Comparison of ENCODE assay signal across 8 mouse cellular contexts in the genomic region with DNA sequence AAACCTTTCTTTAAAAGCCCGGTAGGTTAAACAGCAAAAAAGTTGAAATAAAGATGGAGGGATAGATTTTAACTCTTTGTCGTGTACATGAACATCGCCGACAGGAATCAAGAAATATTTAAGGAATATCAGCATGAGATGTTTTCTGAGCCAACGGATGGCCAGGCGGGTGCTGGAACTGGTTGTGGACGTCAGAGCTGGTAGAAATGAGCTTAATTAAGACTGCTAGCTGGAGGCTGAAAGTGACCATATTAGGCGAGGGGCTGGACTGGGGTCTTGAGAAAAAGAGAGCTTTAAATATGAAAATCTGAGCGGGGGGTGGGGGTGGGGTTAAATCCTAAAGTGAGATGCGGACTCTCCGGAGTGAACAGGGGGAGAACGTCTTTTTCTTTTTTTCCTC. TPM values are rescaled to one million over a fixed set of nuclear protein-coding genes. Genes with fewer than 3 reads are reported as not detected.
DNase-seq lines count a peak whose midpoint lies in the region; ATAC-seq and TF ChIP-seq lines count a peak whose summit lies in the region.

No protein-coding gene starts in this region.

- H3K4me3 ChIP-seq in thymus, adult 2 months (ENCODE audit: control insufficient read depth, insufficient read depth, low read length), result no peak overlapping the region
- peak overlapping the region; percentile 58 for H3K4me3 ChIP-seq in limb, embryonic 11.5 days (ENCODE audit: low read depth, low read length)

- DNase-seq in adrenal gland, postnatal 10 days, result peak; percentile 21
- DNase-seq in adrenal gland, adult 18-20 months (ENCODE audit: low spot score in 2 of 2), result no peak
- DNase-seq in thymus, adult 2 months, result no peak
- no peak for DNase-seq in thymus, postnatal 10 days (ENCODE audit: low spot score in 2 of 2)
- peak; percentile 42 for DNase-seq in limb, embryonic 11.5 days (ENCODE audit: low spot score)
- DNase-seq in naive thymus-derived CD4-positive, alpha-beta T cell, adult 2 months (ENCODE audit: low read depth), result peak; percentile 43
- no peak for DNase-seq in right cerebral cortex, adult 2 months (ENCODE audit: low spot score in 2 of 2)

- H3K9ac ChIP-seq in limb, embryonic 11.5 days (ENCODE audit: low read length), result peak overlapping the region; percentile 71

- no peak for TF ChIP-seq POLR2A in thymus, adult 2 months (IDR thresholded peaks at IDR 0.05; ENCODE audit: control insufficient read depth, extremely low read depth, insufficient read depth, low read length, poor library complexity)

- no peaks in the 10 kb centered on the region for H3K36me3 ChIP-seq in thymus, adult 2 months (ENCODE audit: control insufficient read depth, insufficient read depth, low read length)
- no peaks in the 10 kb centered on the region for H3K36me3 ChIP-seq in limb, embryonic 11.5 days (ENCODE audit: control insufficient read depth, insufficient read depth, low read length)

- no peaks in the 10 kb centered on the region for H3K27me3 ChIP-seq in thymus, adult 2 months (ENCODE audit: control insufficient read depth, insufficient read depth, low read length)
- no peaks in the 10 kb centered on the region for H3K27me3 ChIP-seq in limb, embryonic 11.5 days (ENCODE audit: control insufficient read depth, insufficient read depth, low read length)

- H3K9me3 ChIP-seq in limb, embryonic 11.5 days (ENCODE audit: control insufficient read depth, low read length), result no peaks in the 10 kb centered on the region

- ATAC-seq in limb, embryonic 11.5 days (ENCODE audit: insufficient number of reproducible peaks, low FRiP score, low TSS enrichment, low read depth), result no peak
- no peak for ATAC-seq in erythroid progenitor cell, adult 5-6 weeks (replicated peaks; ENCODE audit: low FRiP score, poor library complexity, severe bottlenecking)

- peaks cover 9% of the 10 kb centered on the region for H3K4me1 ChIP-seq in thymus, adult 2 months (replicated peaks; ENCODE audit: control insufficient read depth, insufficient read depth, low read length)
- H3K4me1 ChIP-seq in limb, embryonic 11.5 days (ENCODE audit: control insufficient read depth, insufficient read depth, low read length), result no peaks in the 10 kb centered on the region

- no peak for TF ChIP-seq CTCF in thymus, adult 2 months (IDR thresholded peaks at IDR 0.05; ENCODE audit: borderline replicate concordance, control insufficient read depth, extremely low read depth, insufficient read depth, low read length, poor library complexity)

- H3K27ac ChIP-seq in thymus, adult 2 months (ENCODE audit: control insufficient read depth, insufficient read depth, low read length), result peak overlapping the region; percentile 23; the same call in 1 of the 2 replicates
- H3K27ac ChIP-seq in limb, embryonic 11.5 days (replicated peaks; ENCODE audit: low read depth, low read length), result no peak overlapping the region

- WGBS in thymus, adult 2 months, result 13% methylated on average over 12 of the region's 12 CpGs
- WGBS in limb, embryonic 11.5 days, result 1% methylated on average over 12 of the region's 12 CpGs

- H3K4me2 ChIP-seq in limb, embryonic 11.5 days (ENCODE audit: low read depth, severe bottlenecking), result peak overlapping the region; percentile 96

RNA-seq across cellular contexts. Expression of gene Rbx1, which starts 57.8 kb away (rescaled TPM):
- 100 to 1,000 TPM; 132 to 145 TPM for total RNA-seq in adrenal gland, postnatal 10 days (2021)
- 100 to 1,000 TPM; 133 to 140 TPM for total RNA-seq in adrenal gland, adult 18-20 months (2021)
- polyA plus RNA-seq in thymus, adult 2 months (2012; rRNA removed), result 85.2 and 104 TPM in 2 replicates
- 569 and 571 TPM in 2 replicates for polyA plus RNA-seq in limb, embryonic 11.5 days (2014; fragmentation: Nextera tagmentation; extraction: Ambion mirVana)
- total RNA-seq in erythroid progenitor cell, adult 5-6 weeks (2015; ENCODE audit: low replicate concordance), result 65.4 and 79.6 TPM in 2 replicates
- total RNA-seq in erythroid progenitor cell, adult 5-6 weeks (2017; ENCODE audit: low replicate concordance), result 52.0 and 67.4 TPM in 2 replicates

Comparison
In these comparisons a context has a peak if more than half of its experiments do, and no peak if none do; other contexts are left out.
1. DNase-seq: peak in adrenal gland, postnatal 10 days (single experiment), limb, embryonic 11.5 days (single experiment) and naive thymus-derived CD4-positive, alpha-beta T cell, adult 2 months (single experiment); none in adrenal gland, adult 18-20 months (0 of 2), thymus, adult 2 months (single experiment), thymus, postnatal 10 days (0 of 2) and right cerebral cortex, adult 2 months (0 of 2).